Mouse (Mus musculus): ENCODE results near the gene Plod1.

Plod1 gene

GRCm38 (mm10) chr4:147936331-147936954, at the start of gene Plod1:
Gene Plod1, minus strand, starts transcription at chr4:147936767.
- DNase-seq (ENCODE audit: extremely low spot score, low read depth, low spot score), result no peak

- peak; percentile 44 for DNase-seq (ENCODE audit: extremely low spot score, low read depth, low spot score)
Observed at GRCm38 (mm10) chr4:147985205-147986132, 48.9 kb upstream of the Plod1 start, which contains the start of gene Nppb. Gene Nppb, plus strand, starts transcription at chr4:147985788.

GRCm38 (mm10) chr4:147979441-147979860, 42.9 kb upstream of the Plod1 start:
- no peak for DNase-seq (ENCODE audit: extremely low spot score, low read depth, low spot score)

GRCm38 (mm10) chr4:147978391-147978790, 41.8 kb upstream of the Plod1 start:
- DNase-seq (ENCODE audit: extremely low spot score, low read depth, low spot score), result no peak

- DNase-seq (ENCODE audit: extremely low spot score, low read depth, low spot score), result no peak
Observed at GRCm38 (mm10) chr4:147977726-147978125, 41.2 kb upstream of the Plod1 start.

- no peak for DNase-seq (ENCODE audit: extremely low spot score, low read depth, low spot score)
Observed at GRCm38 (mm10) chr4:147976237-147976636, 39.7 kb upstream of the Plod1 start.

GRCm38 (mm10) chr4:147969337-147969736, 32.8 kb upstream of the Plod1 start:
- no peak for DNase-seq (ENCODE audit: extremely low spot score, low read depth, low spot score)

GRCm38 (mm10) chr4:147968816-147969215, 32.2 kb upstream of the Plod1 start:
- DNase-seq (ENCODE audit: extremely low spot score, low read depth, low spot score), result no peak

- no peak for DNase-seq (ENCODE audit: extremely low spot score, low read depth, low spot score)
Observed at GRCm38 (mm10) chr4:147965712-147966111, 29.1 kb upstream of the Plod1 start.

GRCm38 (mm10) chr4:147963623-147964022, 27.1 kb upstream of the Plod1 start:
- DNase-seq (ENCODE audit: extremely low spot score, low read depth, low spot score), result no peak

GRCm38 (mm10) chr4:147962781-147963180, 26.2 kb upstream of the Plod1 start:
- no peak for DNase-seq (ENCODE audit: extremely low spot score, low read depth, low spot score)

GRCm38 (mm10) chr4:147959881-147960831, 23.6 kb upstream of the Plod1 start:
- DNase-seq (ENCODE audit: extremely low spot score, low read depth, low spot score), result no peak

GRCm38 (mm10) chr4:147957141-147957540, 20.6 kb upstream of the Plod1 start:
- DNase-seq (ENCODE audit: extremely low spot score, low read depth, low spot score), result no peak

GRCm38 (mm10) chr4:147953590-147953989, 17.0 kb upstream of the Plod1 start:
- no peak for DNase-seq (ENCODE audit: extremely low spot score, low read depth, low spot score)

- no peak for DNase-seq (ENCODE audit: extremely low spot score, low read depth, low spot score)
Observed at GRCm38 (mm10) chr4:147947511-147947910, 10.9 kb upstream of the Plod1 start.

GRCm38 (mm10) chr4:147943005-147943404, 6.4 kb upstream of the Plod1 start:
- DNase-seq (ENCODE audit: extremely low spot score, low read depth, low spot score), result no peak

GRCm38 (mm10) chr4:147941045-147942020, 4.8 kb upstream of the Plod1 start:
- DNase-seq (ENCODE audit: extremely low spot score, low read depth, low spot score), result no peak

- peak; percentile 69 for DNase-seq (ENCODE audit: extremely low spot score, low read depth, low spot score)
Observed at GRCm38 (mm10) chr4:147940576-147941044, 4.0 kb upstream of the Plod1 start, which contains the start of gene 2510039O18Rik. Gene 2510039O18Rik, plus strand, starts transcription at chr4:147940895.

- no peak for DNase-seq (ENCODE audit: extremely low spot score, low read depth, low spot score)
Observed at GRCm38 (mm10) chr4:147940111-147940510, 3.5 kb upstream of the Plod1 start.
